Mouse (Mus musculus) spleen, adult 2 months (tissue): ENCODE data around the gene Nfib. TPM values are rescaled to one million over a fixed set of nuclear protein-coding genes. Genes with fewer than 3 reads are reported as not detected.

Experiments
- DNase-seq, 2 experiments: peaks; one replicate each; pipeline versions ENCODE4 v3.0.0 to v3.0.0-alpha.2; 2012 to 2021; ENCODE audit warnings: low spot score in 2 of 2, low read depth in 1 of 2
- H3K27ac ChIP-seq: fragments of 200-500 bp; 2 replicates; pipeline ENCODE4 v1.5.1; 2012; ENCODE audit warnings: low read length, inconsistent platforms; ENCODE audit not compliant: insufficient read depth
- H3K27me3 ChIP-seq: fragments of 200-500 bp; 2 replicates; pipeline ENCODE4 v1.6.1; 2012; ENCODE audit warnings: mild to moderate bottlenecking, moderate library complexity, low read length, inconsistent platforms; ENCODE audit not compliant: control insufficient read depth, insufficient read depth
- H3K36me3 ChIP-seq: fragments of 200-500 bp; 2 replicates; pipeline ENCODE4 v1.6.1; 2012; ENCODE audit warnings: mild to moderate bottlenecking, low read length, inconsistent platforms; ENCODE audit not compliant: control insufficient read depth, insufficient read depth
- H3K4me1 ChIP-seq: fragments of 200-500 bp; 2 replicates; pipeline ENCODE4 v1.6.1; 2011; ENCODE audit warnings: inconsistent platforms; ENCODE audit not compliant: control insufficient read depth, insufficient read depth, insufficient read length
- H3K4me3 ChIP-seq: fragments of 200-500 bp; 2 replicates; pipeline ENCODE4 v1.5.1; 2011; ENCODE audit warnings: mild to moderate bottlenecking, inconsistent platforms; ENCODE audit not compliant: insufficient read depth, insufficient read length; ENCODE audit errors: extremely low read depth
- CTCF ChIP-seq: fragments of 200-500 bp; IDR thresholded peaks from 2 replicates; pipeline ENCODE4 v1.5.1; 2011; ENCODE audit warnings: mild to moderate bottlenecking, inconsistent platforms; ENCODE audit not compliant: insufficient read depth, insufficient read length, insufficient replicate concordance; ENCODE audit errors: extremely low read depth
- POLR2A ChIP-seq: fragments of 200-500 bp; IDR thresholded peaks from 2 replicates; pipeline ENCODE4 v1.6.1; 2011; ENCODE audit warnings: low read depth, low read length, inconsistent platforms
- WGBS: fragments of 180-500 bp; shearing (Covaris S2); methylation state at CpG from one replicate; pipeline ENCODE4 v1.1.7; 2018; 5-methylcytosine and 5-hydroxymethylcytosine counted together
- polyA plus RNA-seq: library from polyadenylated mRNA; depleted of rRNA; stranded (reverse); fragments of >200 nt; gene quantifications from 2 replicates; pipeline ENCODE4 v1.2.3, GENCODE M21; 2012

Gene Nfib
- polyA plus RNA-seq, 1 experiment = 2.3 TPM

DNA sequence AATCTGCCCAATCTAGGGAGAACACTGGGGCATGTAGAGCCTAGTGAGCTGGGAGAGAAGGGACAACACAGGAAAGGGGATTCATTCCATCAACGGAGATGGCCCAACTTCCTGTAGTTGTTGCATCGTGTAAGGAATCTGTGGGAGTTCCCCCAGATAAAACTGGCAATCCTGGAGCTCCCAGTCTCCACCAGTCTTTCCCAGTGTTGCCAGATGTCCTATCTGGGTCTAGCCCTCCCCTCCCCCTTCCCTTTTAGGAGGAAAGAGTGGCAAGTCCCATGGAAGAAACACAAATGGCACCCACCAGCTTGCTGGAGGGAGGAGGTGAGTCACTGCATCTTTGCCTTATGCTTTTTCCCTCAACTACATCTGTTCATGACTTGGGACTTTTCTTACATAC lies 417.4 kb downstream of the Nfib start:
- TF ChIP-seq CTCF (no peak), POLR2A (no peak)
- Histone ChIP-seq H3K36me3 (no peaks in the 10 kb centered on the region), H3K4me3 (no peak overlapping the region), H3K4me1 (no peaks in the 10 kb centered on the region), H3K27ac (no peak overlapping the region), H3K27me3 (no peaks in the 10 kb centered on the region)
- WGBS = 63% methylated on average over 2 of the region's 2 CpGs
- no peak for DNase-seq

DNA sequence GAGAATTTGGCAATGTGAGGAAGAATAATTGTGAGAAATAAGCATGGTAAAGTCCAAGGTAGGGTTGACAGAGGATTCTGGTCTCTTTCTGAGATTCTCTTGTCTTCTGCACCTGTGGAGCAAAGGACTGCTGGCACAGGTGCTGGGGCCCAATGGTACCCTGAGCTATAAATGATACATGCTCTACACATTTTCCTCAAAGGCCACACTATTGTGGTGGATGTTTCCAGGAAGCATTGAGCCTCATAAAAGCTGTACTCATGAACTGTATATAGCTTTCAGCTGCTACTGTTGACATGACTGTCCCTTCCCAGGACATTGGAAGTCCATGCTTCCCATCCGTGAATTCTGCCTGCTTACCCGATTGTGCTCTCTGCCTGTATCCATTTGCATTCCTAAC lies 418.1 kb downstream of the Nfib start:
- H3K4me3 ChIP-seq = no peak overlapping the region
- no peak overlapping the region for H3K27ac ChIP-seq
- H3K27me3 ChIP-seq = no peaks in the 10 kb centered on the region
- TF ChIP-seq CTCF = no peak
- TF ChIP-seq POLR2A = no peak
- DNase-seq = no peak
- no peaks in the 10 kb centered on the region for H3K36me3 ChIP-seq
- WGBS = 92% methylated on average over 2 of the region's 2 CpGs
- no peaks in the 10 kb centered on the region for H3K4me1 ChIP-seq

DNA sequence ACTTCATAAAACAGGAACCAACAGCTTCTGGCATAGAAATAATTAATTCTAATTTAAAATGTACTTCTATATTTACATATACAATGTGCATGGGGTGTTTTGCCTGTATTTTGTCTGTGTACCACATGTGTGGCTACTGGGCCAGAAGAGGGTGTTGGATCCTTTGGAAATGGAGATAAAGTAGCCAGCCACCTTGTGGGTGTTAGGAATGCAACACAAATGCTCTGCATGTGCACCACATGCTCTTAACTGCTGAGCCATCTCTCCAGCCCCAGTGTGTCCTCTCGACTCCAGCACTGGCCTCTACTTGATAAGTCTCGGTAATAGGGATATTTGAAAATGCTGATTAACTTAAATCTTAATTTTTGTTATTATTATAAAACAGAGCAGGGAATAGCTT lies 418.6 kb downstream of the Nfib start:
- Histone ChIP-seq H3K27ac (no peak overlapping the region), H3K27me3 (no peaks in the 10 kb centered on the region; the same call in 1 of the 2 replicates), H3K4me3 (no peak overlapping the region), H3K4me1 (no peaks in the 10 kb centered on the region), H3K36me3 (no peaks in the 10 kb centered on the region)
- no peak for DNase-seq
- TF ChIP-seq CTCF = no peak
- no peak for TF ChIP-seq POLR2A
- 91% methylated on average over 2 of the region's 2 CpGs for WGBS

DNA sequence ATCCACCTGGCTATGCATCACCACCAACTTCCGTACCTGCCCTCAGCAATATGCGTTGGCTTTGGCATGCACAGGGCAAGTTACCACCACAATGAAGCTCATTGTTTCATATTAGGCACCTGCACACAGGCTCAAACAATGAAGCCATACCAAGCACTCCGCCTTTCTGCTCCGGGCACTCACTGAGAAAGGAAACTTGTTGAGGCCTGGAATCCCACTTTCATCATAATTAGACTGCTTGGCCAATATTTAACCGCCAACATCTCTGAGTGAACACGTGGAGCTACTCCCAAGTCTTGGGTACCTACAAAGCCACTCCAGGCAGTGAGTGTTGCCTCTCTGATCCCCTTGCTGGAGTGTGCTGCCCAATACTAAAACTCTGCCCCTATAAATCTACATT lies 422.0 kb downstream of the Nfib start:
- H3K27ac ChIP-seq = no peak overlapping the region
- no peak for TF ChIP-seq POLR2A
- no peak for TF ChIP-seq CTCF
- WGBS = 91% methylated on average over 6 of the region's 6 CpGs
- H3K36me3 ChIP-seq = no peaks in the 10 kb centered on the region
- H3K27me3 ChIP-seq = no peaks in the 10 kb centered on the region; the same call in 1 of the 2 replicates
- no peak overlapping the region for H3K4me3 ChIP-seq
- DNase-seq = no peak
- no peaks in the 10 kb centered on the region for H3K4me1 ChIP-seq

DNA sequence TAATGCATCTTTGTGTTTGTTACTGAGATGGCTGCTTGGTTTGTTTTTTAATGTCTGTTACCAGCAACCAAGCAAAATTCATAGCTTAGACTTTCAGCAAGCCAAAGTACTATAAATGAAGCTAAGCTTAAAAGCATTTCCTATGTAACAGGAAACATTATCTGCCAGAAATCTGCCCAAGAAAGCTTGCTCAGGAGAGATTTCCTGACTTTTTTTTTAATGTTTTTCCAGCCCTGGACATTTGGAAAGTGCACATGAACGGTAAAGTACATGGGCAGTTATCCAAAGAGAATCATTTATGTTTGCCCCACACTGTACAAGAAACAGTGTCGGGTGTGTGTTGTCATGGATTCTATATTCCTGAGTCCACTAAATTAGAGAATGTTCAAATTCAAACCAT lies 429.6 kb downstream of the Nfib start:
- Histone ChIP-seq H3K4me3 (no peak overlapping the region), H3K36me3 (no peaks in the 10 kb centered on the region), H3K4me1 (no peaks in the 10 kb centered on the region), H3K27me3 (no peaks in the 10 kb centered on the region), H3K27ac (no peak overlapping the region)
- TF ChIP-seq POLR2A (no peak), CTCF (no peak)
- 70% methylated on average over 2 of the region's 2 CpGs for WGBS
- no peak for DNase-seq

DNA sequence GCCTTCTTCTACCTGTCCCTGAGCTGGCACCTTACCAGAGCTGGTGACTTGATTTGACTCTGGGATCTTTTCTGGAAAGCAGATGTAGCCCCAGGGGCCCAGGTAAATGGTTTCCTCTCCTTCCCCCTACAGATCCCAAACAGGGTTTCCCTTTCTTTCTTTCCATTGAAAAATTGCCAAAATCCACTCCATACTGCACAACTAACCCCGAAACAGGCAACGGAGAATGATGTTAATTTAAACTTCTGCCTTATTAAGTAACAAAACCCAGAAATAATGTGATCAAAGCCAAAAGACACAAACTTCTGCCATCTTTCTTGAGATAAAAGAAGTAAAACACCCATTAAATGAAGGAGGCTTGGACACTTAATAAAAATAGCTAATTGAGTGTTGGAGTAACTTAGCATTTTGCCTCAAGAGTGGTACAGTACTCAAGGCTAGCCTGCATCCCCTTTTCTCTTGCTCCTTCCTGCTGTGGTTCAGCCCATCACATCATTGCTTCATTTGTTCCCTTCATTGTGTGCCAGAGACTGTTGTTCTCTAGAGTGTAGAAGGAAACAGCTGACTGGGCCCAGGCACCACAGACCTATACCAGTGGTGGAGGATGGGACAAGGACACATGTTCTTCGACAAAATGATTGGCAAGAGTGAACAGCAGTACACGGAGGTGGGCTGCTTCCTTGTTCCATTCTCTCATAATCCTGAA lies 432.3 kb downstream of the Nfib start:
- DNase-seq = no peak
- TF ChIP-seq POLR2A = no peak
- TF ChIP-seq CTCF = no peak
- H3K4me1 ChIP-seq = no peaks in the 10 kb centered on the region
- H3K27ac ChIP-seq = no peak overlapping the region
- no peak overlapping the region for H3K4me3 ChIP-seq
- no peaks in the 10 kb centered on the region for H3K27me3 ChIP-seq
- 78% methylated on average over 4 of the region's 4 CpGs for WGBS
- H3K36me3 ChIP-seq = no peaks in the 10 kb centered on the region

DNA sequence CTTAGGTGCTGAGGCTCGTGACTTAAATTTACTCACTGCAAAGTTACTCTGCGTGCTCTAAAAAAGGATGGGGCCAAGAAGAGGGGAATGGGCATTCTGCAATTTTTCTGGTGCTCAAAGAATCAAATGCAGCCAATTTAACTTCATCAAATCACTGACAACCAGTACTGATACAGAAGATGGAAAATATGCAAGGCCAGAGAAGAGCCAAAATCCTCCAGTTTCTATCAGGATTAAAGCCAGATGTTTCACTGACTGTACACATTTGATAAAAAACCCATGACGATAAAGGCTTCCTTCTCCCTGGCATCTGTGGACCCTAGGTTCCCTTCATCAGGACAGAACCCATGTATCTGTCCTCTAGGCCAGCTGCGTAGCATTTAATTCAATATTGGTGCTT lies 433.5 kb downstream of the Nfib start:
- Histone ChIP-seq H3K4me1 (no peaks in the 10 kb centered on the region), H3K36me3 (no peaks in the 10 kb centered on the region), H3K27me3 (no peaks in the 10 kb centered on the region), H3K4me3 (no peak overlapping the region), H3K27ac (no peak overlapping the region)
- WGBS = 86% methylated on average over 4 of the region's 4 CpGs
- TF ChIP-seq CTCF (no peak), POLR2A (no peak)
- no peak for DNase-seq
